Mouse (Mus musculus) ovary, adult 18-20 months (tissue): ENCODE measurements at regions not wholly inside any gene's neighbourhood (a gene's known extent, or its start where the extent isn't known, plus 50 kb on each side); places are given as distances from the start of the nearest gene placed in this dataset.

Source experiments
- DNase-seq: peaks from one replicate; pipeline ENCODE4 v3.0.0; 2022; ENCODE audit warnings: low spot score, mixed read lengths

GRCm38 (mm10) chr2:118034026-118034425 is 77.7 kb upstream of the Thbs1 start:
- no peak for DNase-seq

GRCm38 (mm10) chr2:118035333-118035732 is 76.3 kb upstream of the Thbs1 start:
- DNase-seq, result no peak

- DNase-seq, result peak; percentile 38
Measured at GRCm38 (mm10) chr2:118038859-118039818, 72.5 kb upstream of the Thbs1 start.

GRCm38 (mm10) chr2:118039819-118040206 is 71.9 kb upstream of the Thbs1 start:
- no peak for DNase-seq

GRCm38 (mm10) chr2:118042380-118043055 is 69.2 kb upstream of the Thbs1 start:
- DNase-seq, result no peak

GRCm38 (mm10) chr2:118044666-118045065 is 67.0 kb upstream of the Thbs1 start:
- DNase-seq, result no peak

- no peak for DNase-seq
Measured at GRCm38 (mm10) chr2:118050326-118050725, 61.4 kb upstream of the Thbs1 start.

- DNase-seq, result no peak
Measured at GRCm38 (mm10) chr2:118051610-118052009, 60.1 kb upstream of the Thbs1 start.

- DNase-seq, result no peak
Measured at GRCm38 (mm10) chr2:118053512-118053911, 58.2 kb upstream of the Thbs1 start.

- DNase-seq, result no peak
Measured at GRCm38 (mm10) chr2:118058654-118059395, 52.9 kb upstream of the Thbs1 start.

GRCm38 (mm10) chr2:118061291-118061690 is 50.4 kb upstream of the Thbs1 start:
- no peak for DNase-seq
